Mouse (Mus musculus): ENCODE measurements around the gene Ctf2.
A peak's percentile ranks its signal among the peaks of the same experiment; 100 is the strongest.

Ctf2 gene

GRCm38 (mm10) chr7:127686740-127687449 lies 45.1 kb downstream of the Ctf2 start:
- no peak for DNase-seq (ENCODE audit: low read depth, low spot score)

- DNase-seq (ENCODE audit: low read depth, low spot score) = no peak
Observed at GRCm38 (mm10) chr7:127685304-127686018, 46.5 kb downstream of the Ctf2 start.

GRCm38 (mm10) chr7:127681888-127682553 lies 49.9 kb downstream of the Ctf2 start:
- no peak for DNase-seq (ENCODE audit: low read depth, low spot score)

- no peak for DNase-seq (ENCODE audit: low read depth, low spot score)
Observed at GRCm38 (mm10) chr7:127680541-127680940, 51.4 kb downstream of the Ctf2 start.

GRCm38 (mm10) chr7:127678811-127679210 lies 53.2 kb downstream of the Ctf2 start:
- DNase-seq (ENCODE audit: low read depth, low spot score) = no peak

- no peak for DNase-seq (ENCODE audit: low read depth, low spot score)
Observed at GRCm38 (mm10) chr7:127677609-127678008, 54.4 kb downstream of the Ctf2 start.

- DNase-seq (ENCODE audit: low read depth, low spot score) = no peak
Observed at GRCm38 (mm10) chr7:127677077-127677476, 54.9 kb downstream of the Ctf2 start.

- no peak for DNase-seq (ENCODE audit: low read depth, low spot score)
Observed at GRCm38 (mm10) chr7:127675391-127675811, 56.6 kb downstream of the Ctf2 start.

- DNase-seq (ENCODE audit: low read depth, low spot score) = peak; percentile 81
Observed at GRCm38 (mm10) chr7:127674977-127675376, 57.0 kb downstream of the Ctf2 start.

GRCm38 (mm10) chr7:127672776-127673175 lies 59.2 kb downstream of the Ctf2 start:
- DNase-seq (ENCODE audit: low read depth, low spot score) = no peak

- DNase-seq (ENCODE audit: low read depth, low spot score) = no peak
Observed at GRCm38 (mm10) chr7:127671880-127672774, 59.8 kb downstream of the Ctf2 start.
